Mouse (Mus musculus) cerebellum, adult 2 months (tissue): ENCODE data around the gene Phldb1.

Source experiments
- CTCF ChIP-seq: fragments of 200-500 bp; IDR thresholded peaks from 2 replicates; pipeline ENCODE4 v1.5.1; 2011; ENCODE audit warnings: low read depth, mild to moderate bottlenecking, control low read depth, low read length, moderate library complexity, borderline replicate concordance; ENCODE audit not compliant: insufficient read depth
- POLR2A ChIP-seq: fragments of 200-500 bp; IDR thresholded peaks from 2 replicates; pipeline ENCODE4 v1.6.1; 2011; ENCODE audit warnings: low read length, control low read depth, borderline replicate concordance; ENCODE audit not compliant: insufficient read depth

GRCm38 (mm10) chr9:44740663-44741192 is 5.7 kb upstream of the Phldb1 start:
- TF ChIP-seq POLR2A: no peak
- no peak for TF ChIP-seq CTCF
